Mouse (Mus musculus): ENCODE results near the gene Spg20.

- TF ChIP-seq POLR2A (IDR thresholded peaks at IDR 0.05; ENCODE audit: insufficient read depth, low read depth, low read length) (no peak), CTCF (IDR thresholded peaks at IDR 0.05; ENCODE audit: insufficient read depth, low read depth, low read length) (no peak)
These were observed 26.2 kb upstream of the Spg20 start for GRCm38 (mm10) chr3:55085716-55086115.
